Mouse (Mus musculus): ENCODE measurements around the gene Psmc3. TPM values are rescaled to one million over a fixed set of nuclear protein-coding genes. Genes with fewer than 3 reads are reported as not detected.

Psmc3 gene
- total and polyA plus RNA-seq, 2 experiments, result 69.4 to 190 TPM

DNA sequence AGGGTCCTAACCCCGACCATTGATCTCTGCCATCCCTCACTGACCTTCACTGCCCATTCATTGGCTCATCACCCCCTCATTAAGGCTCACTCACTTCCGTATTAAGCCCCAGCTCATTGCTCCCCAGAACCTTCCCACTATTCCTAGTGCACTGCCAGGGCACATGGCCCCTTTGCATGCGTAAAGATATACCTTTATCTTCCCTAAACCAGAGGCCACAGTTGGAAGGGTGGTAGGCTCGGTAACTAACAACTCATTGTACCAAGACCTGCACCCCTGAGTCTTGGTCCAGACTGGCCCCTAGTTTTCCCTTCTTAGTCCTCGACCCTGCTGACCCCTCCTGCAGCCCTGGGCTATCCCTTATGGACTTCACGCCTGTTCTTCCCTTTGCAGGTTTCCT is 60.0 kb downstream of the Psmc3 start:
- 80% methylated on average over 6 of the region's 6 CpGs for WGBS
- H3K79me2 ChIP-seq (ENCODE audit: control insufficient read depth, insufficient read depth, low read length), result no peaks in the 10 kb centered on the region
- H3K9ac ChIP-seq (ENCODE audit: low read depth, low read length), result no peak overlapping the region
- H3K36me3 ChIP-seq (ENCODE audit: control insufficient read depth, insufficient read depth, low read length), result no peaks in the 10 kb centered on the region
- no peaks in the 10 kb centered on the region for H3K27me3 ChIP-seq (ENCODE audit: control insufficient read depth, insufficient read depth, low read length)
- no peak overlapping the region for H3K27ac ChIP-seq (replicated peaks; ENCODE audit: insufficient read depth, low read depth, low read length)
- TF ChIP-seq POLR2A (IDR thresholded peaks at IDR 0.05; ENCODE audit: extremely low read depth, insufficient read depth, low read length), result no peak
- no peak for TF ChIP-seq CTCF (IDR thresholded peaks at IDR 0.05; ENCODE audit: low read depth, low read length)
- DNase-seq (ENCODE audit: extremely low read depth, low read depth, low spot score), result no peak
- H3K4me3 ChIP-seq (ENCODE audit: insufficient read depth, low read depth, low read length), result no peak overlapping the region
- H3K4me1 ChIP-seq (ENCODE audit: control insufficient read depth, insufficient read depth, low read length), result peaks cover 5% of the 10 kb centered on the region; the same call in 1 of the 2 replicates

DNA sequence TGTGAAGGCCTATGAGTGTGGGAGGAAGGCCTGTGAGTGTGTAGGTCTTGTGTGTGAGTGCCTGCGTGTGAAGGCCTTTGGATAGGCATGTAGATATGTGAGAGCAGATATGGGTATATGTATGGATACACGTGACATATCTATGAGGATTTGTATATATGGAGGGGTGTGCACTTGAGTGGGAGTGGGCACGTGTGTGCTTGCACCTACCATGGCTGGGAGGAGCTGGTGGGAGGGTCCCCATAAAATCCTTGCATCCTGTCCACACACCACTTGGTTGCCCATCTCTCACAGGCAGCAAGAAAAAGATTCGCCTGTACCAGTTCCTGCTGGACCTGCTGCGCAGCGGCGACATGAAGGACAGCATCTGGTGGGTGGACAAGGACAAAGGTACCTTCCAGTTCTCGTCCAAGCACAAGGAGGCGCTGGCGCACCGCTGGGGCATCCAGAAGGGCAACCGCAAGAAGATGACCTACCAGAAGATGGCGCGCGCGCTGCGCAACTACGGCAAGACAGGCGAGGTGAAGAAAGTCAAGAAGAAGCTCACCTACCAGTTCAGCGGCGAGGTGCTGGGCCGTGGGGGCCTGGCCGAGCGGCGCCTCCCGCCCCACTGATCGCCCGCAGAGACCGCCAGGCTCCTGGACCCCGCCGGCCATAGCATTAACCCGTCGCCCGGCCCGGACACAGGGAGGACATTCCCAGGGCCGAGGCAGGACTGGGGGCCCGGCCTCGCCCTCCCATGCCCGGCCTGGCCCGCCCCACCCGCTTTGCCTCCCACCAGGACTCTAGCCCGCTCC is 61.2 kb downstream of the Psmc3 start:
- no peaks in the 10 kb centered on the region for H3K27me3 ChIP-seq (ENCODE audit: control insufficient read depth, insufficient read depth, low read length)
- no peaks in the 10 kb centered on the region for H3K79me2 ChIP-seq (ENCODE audit: control insufficient read depth, insufficient read depth, low read length)
- TF ChIP-seq CTCF (IDR thresholded peaks at IDR 0.05; ENCODE audit: low read depth, low read length) (peak; percentile 100), POLR2A (IDR thresholded peaks at IDR 0.05; ENCODE audit: extremely low read depth, insufficient read depth, low read length) (no peak)
- no peak overlapping the region for H3K27ac ChIP-seq (replicated peaks; ENCODE audit: insufficient read depth, low read depth, low read length)
- H3K4me1 ChIP-seq (ENCODE audit: control insufficient read depth, insufficient read depth, low read length), result peaks cover 3% of the 10 kb centered on the region; the same call in 1 of the 2 replicates
- DNase-seq (ENCODE audit: extremely low read depth, low read depth, low spot score), result peak; percentile 82
- H3K4me3 ChIP-seq (ENCODE audit: insufficient read depth, low read depth, low read length), result peak overlapping the region; percentile 41
- WGBS, result 11% methylated on average over 42 of the region's 42 CpGs
- peak overlapping the region; percentile 73 for H3K9ac ChIP-seq (ENCODE audit: low read depth, low read length)
- no peaks in the 10 kb centered on the region for H3K36me3 ChIP-seq (ENCODE audit: control insufficient read depth, insufficient read depth, low read length)

DNA sequence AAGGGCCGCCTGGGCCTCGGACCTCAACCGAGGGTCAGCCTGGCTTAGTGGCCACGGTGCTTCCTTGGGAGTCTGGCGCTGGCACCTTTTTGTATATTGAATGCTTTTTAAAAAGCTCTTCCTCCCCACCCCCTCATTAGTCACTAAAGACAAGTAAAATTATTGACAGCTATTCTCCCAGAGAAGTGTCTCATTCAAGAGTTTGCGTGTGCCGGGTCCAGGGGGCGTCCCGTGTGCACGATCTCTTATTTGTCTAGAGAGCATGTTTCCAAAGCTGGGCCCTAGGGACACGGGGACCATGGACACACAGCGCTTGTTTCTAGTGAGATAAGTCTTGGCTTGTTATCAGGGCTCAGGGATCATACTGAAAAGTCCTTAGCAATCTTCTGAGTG is 61.8 kb downstream of the Psmc3 start:
- Histone ChIP-seq H3K4me3 (ENCODE audit: insufficient read depth, low read depth, low read length) (peak overlapping the region; percentile 41; the same call in 1 of the 2 replicates), H3K79me2 (ENCODE audit: control insufficient read depth, insufficient read depth, low read length) (no peaks in the 10 kb centered on the region), H3K36me3 (ENCODE audit: control insufficient read depth, insufficient read depth, low read length) (no peaks in the 10 kb centered on the region), H3K9ac (ENCODE audit: low read depth, low read length) (peak overlapping the region; percentile 73), H3K27ac (replicated peaks; ENCODE audit: insufficient read depth, low read depth, low read length) (no peak overlapping the region), H3K27me3 (ENCODE audit: control insufficient read depth, insufficient read depth, low read length) (no peaks in the 10 kb centered on the region), H3K4me1 (ENCODE audit: control insufficient read depth, insufficient read depth, low read length) (no peaks in the 10 kb centered on the region; the same call in 1 of the 2 replicates)
- TF ChIP-seq POLR2A (IDR thresholded peaks at IDR 0.05; ENCODE audit: extremely low read depth, insufficient read depth, low read length), result no peak
- TF ChIP-seq CTCF (IDR thresholded peaks at IDR 0.05; ENCODE audit: low read depth, low read length), result no peak
- DNase-seq (ENCODE audit: extremely low read depth, low read depth, low spot score), result no peak
- WGBS, result 28% methylated on average over 12 of the region's 12 CpGs

Other genes with a start within 250 kb of the Psmc3 start
- 186 TPM in 2 replicates for gene Mtch2, start 206.9 kb upstream of the Psmc3 start, total RNA-seq (2014; rRNA removed)
- 103 and 108 TPM in 2 replicates for gene Mtch2, start 206.9 kb upstream of the Psmc3 start, polyA plus RNA-seq (2012; rRNA removed)
- 0.18 and 0.67 TPM in 2 replicates for gene C1qtnf4, start 168.1 kb upstream of the Psmc3 start, total RNA-seq (2014; rRNA removed)
- 1.1 and 1.4 TPM in 2 replicates for gene C1qtnf4, start 168.1 kb upstream of the Psmc3 start, polyA plus RNA-seq (2012; rRNA removed)
- 9.0 and 9.3 TPM in 2 replicates for gene Kbtbd4, start 149.3 kb upstream of the Psmc3 start, total RNA-seq (2014; rRNA removed)
- 12.7 and 13.5 TPM in 2 replicates for gene Kbtbd4, start 149.3 kb upstream of the Psmc3 start, polyA plus RNA-seq (2012; rRNA removed)
- 191 and 201 TPM in 2 replicates for gene Ndufs3, start 149.2 kb upstream of the Psmc3 start, total RNA-seq (2014; rRNA removed)
- gene Ndufs3, start 149.2 kb upstream of the Psmc3 start, polyA plus RNA-seq (2012; rRNA removed), result 199 and 205 TPM in 2 replicates
- 39.5 and 46.2 TPM in 2 replicates for gene Celf1, start 113.6 kb upstream of the Psmc3 start, total RNA-seq (2014; rRNA removed)
- gene Celf1, start 113.6 kb upstream of the Psmc3 start, polyA plus RNA-seq (2012; rRNA removed), result 30.5 and 32.9 TPM in 2 replicates
- 0.07 TPM in 1 of 2 replicates, not detected in the other for gene Rapsn, start 18.4 kb upstream of the Psmc3 start, total RNA-seq (2014; rRNA removed)
- gene Rapsn, start 18.4 kb upstream of the Psmc3 start, polyA plus RNA-seq (2012; rRNA removed), result 0.09 TPM in 1 of 2 replicates, not detected in the other
- gene Slc39a13, start 16.4 kb downstream of the Psmc3 start, total RNA-seq (2014; rRNA removed), result 4.3 and 6.8 TPM in 2 replicates
- 13.1 and 17.5 TPM in 2 replicates for gene Slc39a13, start 16.4 kb downstream of the Psmc3 start, polyA plus RNA-seq (2012; rRNA removed)
- 3.7 and 4.8 TPM in 2 replicates for gene Spi1, start 28.4 kb downstream of the Psmc3 start, total RNA-seq (2014; rRNA removed)
- gene Spi1, start 28.4 kb downstream of the Psmc3 start, polyA plus RNA-seq (2012; rRNA removed), result 9.5 and 16.5 TPM in 2 replicates
- gene Mybpc3, start 64.1 kb downstream of the Psmc3 start, total RNA-seq (2014; rRNA removed), result 0.07 TPM in 1 of 2 replicates, not detected in the other
- 0.01 and 0.04 TPM in 2 replicates for gene Mybpc3, start 64.1 kb downstream of the Psmc3 start, polyA plus RNA-seq (2012; rRNA removed)
- 14.1 and 16.5 TPM in 2 replicates for gene Madd, start 129.8 kb downstream of the Psmc3 start, total RNA-seq (2014; rRNA removed)
- gene Madd, start 129.8 kb downstream of the Psmc3 start, polyA plus RNA-seq (2012; rRNA removed), result 10.2 and 15.3 TPM in 2 replicates
- 146 and 148 TPM in 2 replicates for gene Nr1h3, start 148.8 kb downstream of the Psmc3 start, total RNA-seq (2014; rRNA removed)
- 190 and 198 TPM in 2 replicates for gene Nr1h3, start 148.8 kb downstream of the Psmc3 start, polyA plus RNA-seq (2012; rRNA removed)
- gene Acp2, start 148.9 kb downstream of the Psmc3 start, total RNA-seq (2014; rRNA removed), result 23.9 and 25.5 TPM in 2 replicates
- 35.8 and 45.0 TPM in 2 replicates for gene Acp2, start 148.9 kb downstream of the Psmc3 start, polyA plus RNA-seq (2012; rRNA removed)
- 4.4 and 5.0 TPM in 2 replicates for gene Ddb2, start 183.0 kb downstream of the Psmc3 start, total RNA-seq (2014; rRNA removed)
- 4.8 and 7.9 TPM in 2 replicates for gene Ddb2, start 183.0 kb downstream of the Psmc3 start, polyA plus RNA-seq (2012; rRNA removed)
- 24.6 and 28.1 TPM in 2 replicates for gene Pacsin3, start 201.9 kb downstream of the Psmc3 start, total RNA-seq (2014; rRNA removed)
- 65.1 and 68.9 TPM in 2 replicates for gene Pacsin3, start 201.9 kb downstream of the Psmc3 start, polyA plus RNA-seq (2012; rRNA removed)
- 74.2 and 83.2 TPM in 2 replicates for gene Arfgap2, start 211.0 kb downstream of the Psmc3 start, total RNA-seq (2014; rRNA removed)
- 62.9 and 69.1 TPM in 2 replicates for gene Arfgap2, start 211.0 kb downstream of the Psmc3 start, polyA plus RNA-seq (2012; rRNA removed)

All from liver, adult 2 months (tissue).